Mouse (Mus musculus) forebrain, embryonic 11.5 days (tissue): ENCODE measurements at regions not wholly inside any gene's neighbourhood (a gene's known extent, or its start where the extent isn't known, plus 50 kb on each side); places are given as distances from the start of the nearest gene placed in this dataset.

Experiments
- ATAC-seq: fragments of 200-750 bp; cut with Nextera tagmentation; replicated peaks from 2 replicates; pipeline ENCODE4 v1.8.0; 2017; ENCODE audit warnings: moderate TSS enrichment; ENCODE audit not compliant: low FRiP score
- DNase-seq: peaks from one replicate; pipeline ENCODE4 v3.0.0-alpha.2; 2017; ENCODE audit warnings: low spot score
- H3K27ac ChIP-seq: fragments of 300-500 bp; sonication (generic); 2 replicates; pipeline ENCODE4 v1.5.1; 2014; ENCODE audit warnings: low read depth, low read length
- H3K27me3 ChIP-seq: fragments of 300-500 bp; sonication (generic); 2 replicates; pipeline ENCODE4 v1.6.1; 2014; ENCODE audit warnings: mild to moderate bottlenecking, low read length, mixed read lengths; ENCODE audit not compliant: control insufficient read depth, insufficient read depth
- H3K36me3 ChIP-seq: fragments of 300-500 bp; sonication (generic); 2 replicates; pipeline ENCODE4 v1.6.1; 2014; ENCODE audit warnings: mild to moderate bottlenecking, low read length, moderate library complexity, mixed read lengths; ENCODE audit not compliant: control insufficient read depth, insufficient read depth
- H3K4me1 ChIP-seq: fragments of 300-500 bp; sonication (generic); replicated peaks from 2 replicates; pipeline ENCODE4 v1.6.1; 2014; ENCODE audit warnings: low read length, mixed read lengths; ENCODE audit not compliant: control insufficient read depth, insufficient read depth
- H3K4me2 ChIP-seq: fragments of 300-500 bp; sonication (generic); 2 replicates; pipeline ENCODE4 v1.6.1; 2014; ENCODE audit warnings: low read depth, mild to moderate bottlenecking, low read length, moderate library complexity, mixed read lengths; ENCODE audit not compliant: severe bottlenecking
- H3K4me3 ChIP-seq: fragments of 300-500 bp; sonication (generic); 2 replicates; pipeline ENCODE4 v1.5.1; 2014; ENCODE audit warnings: low read depth, low read length
- H3K9ac ChIP-seq: fragments of 300-500 bp; sonication (generic); 2 replicates; pipeline ENCODE4 v1.6.1; 2014; ENCODE audit warnings: low read length
- H3K9me3 ChIP-seq: fragments of 300-500 bp; sonication (generic); 2 replicates; pipeline ENCODE4 v1.6.1; 2016; ENCODE audit warnings: low read length, mixed read lengths; ENCODE audit not compliant: control insufficient read depth
- whole genome bisulfite sequencing: fragments of 180-500 bp; shearing (Covaris S2); extraction: QIAGEN DNeasy Blood & Tissue Kit; methylation state at CpG from one replicate; pipeline ENCODE4 v1.1.7; 2014; 5-methylcytosine and 5-hydroxymethylcytosine counted together

GRCm38 (mm10) chr8:109012655-109013054 lies 481.2 kb upstream of the Pmfbp1 start:
- H3K9ac ChIP-seq, result no peak overlapping the region
- no peak for DNase-seq

GRCm38 (mm10) chr8:109013577-109013976 lies 480.2 kb upstream of the Pmfbp1 start:
- 57% methylated on average over 7 of the region's 7 CpGs for WGBS
- no peak for ATAC-seq
- no peak overlapping the region for H3K27ac ChIP-seq

More at GRCm38 (mm10) chr8:109012655-109013054, 481.2 kb upstream of the Pmfbp1 start:
- ATAC-seq, result no peak
- no peak overlapping the region for H3K27ac ChIP-seq
- 27% methylated on average over 8 of the region's 8 CpGs for WGBS
- no peaks in the 10 kb centered on the region for H3K9me3 ChIP-seq
- no peaks in the 10 kb centered on the region for H3K36me3 ChIP-seq
- H3K4me2 ChIP-seq, result no peak overlapping the region
- H3K27me3 ChIP-seq, result no peaks in the 10 kb centered on the region
- H3K4me1 ChIP-seq, result 0 out of 2 replicates have a peak, but pooled peaks cover 3% of the 10 kb centered on the region
- H3K4me3 ChIP-seq, result no peak overlapping the region

GRCm38 (mm10) chr8:109014746-109015145 lies 479.1 kb upstream of the Pmfbp1 start:
- no peaks in the 10 kb centered on the region for H3K9me3 ChIP-seq
- 0 out of 2 replicates have a peak, but pooled peaks cover 3% of the 10 kb centered on the region for H3K4me1 ChIP-seq
- H3K36me3 ChIP-seq, result no peaks in the 10 kb centered on the region
- ATAC-seq (no peak), DNase-seq (peak; percentile 70)
- H3K27me3 ChIP-seq, result no peaks in the 10 kb centered on the region
- H3K4me2 ChIP-seq, result no peak overlapping the region
- no peak overlapping the region for H3K9ac ChIP-seq
- 71% methylated on average over 7 of the region's 7 CpGs for WGBS
- no peak overlapping the region for H3K27ac ChIP-seq
- H3K4me3 ChIP-seq, result no peak overlapping the region

More at GRCm38 (mm10) chr8:109013577-109013976, 480.2 kb upstream of the Pmfbp1 start:
- Histone ChIP-seq H3K9ac (no peak overlapping the region), H3K36me3 (no peaks in the 10 kb centered on the region), H3K27me3 (no peaks in the 10 kb centered on the region), H3K4me3 (no peak overlapping the region), H3K4me2 (no peak overlapping the region), H3K4me1 (0 out of 2 replicates have a peak, but pooled peaks cover 3% of the 10 kb centered on the region), H3K9me3 (no peaks in the 10 kb centered on the region)
- DNase-seq, result no peak

GRCm38 (mm10) chr8:109019565-109019964 lies 474.3 kb upstream of the Pmfbp1 start:
- no peaks in the 10 kb centered on the region for H3K36me3 ChIP-seq
- no peaks in the 10 kb centered on the region for H3K9me3 ChIP-seq
- H3K4me1 ChIP-seq, result no peaks in the 10 kb centered on the region
- no peaks in the 10 kb centered on the region for H3K27me3 ChIP-seq
- ATAC-seq (no peak), DNase-seq (no peak)
- H3K27ac ChIP-seq, result no peak overlapping the region
- H3K9ac ChIP-seq, result no peak overlapping the region
- WGBS, result 84% methylated on average over 7 of the region's 7 CpGs
- H3K4me3 ChIP-seq, result no peak overlapping the region
- no peak overlapping the region for H3K4me2 ChIP-seq

- Histone ChIP-seq H3K27me3 (no peaks in the 10 kb centered on the region), H3K4me2 (no peak overlapping the region), H3K27ac (no peak overlapping the region), H3K36me3 (no peaks in the 10 kb centered on the region), H3K9ac (no peak overlapping the region), H3K4me3 (no peak overlapping the region), H3K4me1 (no peaks in the 10 kb centered on the region), H3K9me3 (no peaks in the 10 kb centered on the region)
- ATAC-seq (no peak), DNase-seq (no peak)
- WGBS, result 91% methylated on average over 4 of the region's 4 CpGs
Observed at GRCm38 (mm10) chr8:109020102-109020501, 473.7 kb upstream of the Pmfbp1 start.

GRCm38 (mm10) chr8:109027923-109028322 lies 465.9 kb upstream of the Pmfbp1 start:
- Histone ChIP-seq H3K9ac (no peak overlapping the region), H3K4me3 (no peak overlapping the region), H3K4me2 (no peak overlapping the region), H3K27ac (no peak overlapping the region), H3K9me3 (no peaks in the 10 kb centered on the region), H3K27me3 (no peaks in the 10 kb centered on the region), H3K4me1 (no peaks in the 10 kb centered on the region), H3K36me3 (no peaks in the 10 kb centered on the region)
- ATAC-seq, result no peak
- DNase-seq, result no peak
- 94% methylated on average over 8 of the region's 8 CpGs for WGBS

- no peak overlapping the region for H3K9ac ChIP-seq
- DNase-seq, result no peak
- H3K27ac ChIP-seq, result no peak overlapping the region
- ATAC-seq, result no peak
- no peaks in the 10 kb centered on the region for H3K27me3 ChIP-seq
- H3K9me3 ChIP-seq, result peaks cover 5% of the 10 kb centered on the region; the same call in 1 of the 2 replicates
- H3K4me2 ChIP-seq, result no peak overlapping the region
- WGBS, result 91% methylated on average over 4 of the region's 4 CpGs
- no peaks in the 10 kb centered on the region for H3K4me1 ChIP-seq
- no peak overlapping the region for H3K4me3 ChIP-seq
- H3K36me3 ChIP-seq, result no peaks in the 10 kb centered on the region
Observed at GRCm38 (mm10) chr8:109053608-109054007, 440.2 kb upstream of the Pmfbp1 start.

GRCm38 (mm10) chr8:109059152-109059551 lies 434.7 kb upstream of the Pmfbp1 start:
- no peak for DNase-seq
- Histone ChIP-seq H3K27ac (no peak overlapping the region), H3K4me3 (no peak overlapping the region), H3K4me1 (no peaks in the 10 kb centered on the region), H3K36me3 (no peaks in the 10 kb centered on the region), H3K4me2 (no peak overlapping the region), H3K27me3 (no peaks in the 10 kb centered on the region), H3K9ac (no peak overlapping the region), H3K9me3 (no peaks in the 10 kb centered on the region)
- no peak for ATAC-seq
- WGBS, result 81% methylated on average over 5 of the region's 5 CpGs

DNA sequence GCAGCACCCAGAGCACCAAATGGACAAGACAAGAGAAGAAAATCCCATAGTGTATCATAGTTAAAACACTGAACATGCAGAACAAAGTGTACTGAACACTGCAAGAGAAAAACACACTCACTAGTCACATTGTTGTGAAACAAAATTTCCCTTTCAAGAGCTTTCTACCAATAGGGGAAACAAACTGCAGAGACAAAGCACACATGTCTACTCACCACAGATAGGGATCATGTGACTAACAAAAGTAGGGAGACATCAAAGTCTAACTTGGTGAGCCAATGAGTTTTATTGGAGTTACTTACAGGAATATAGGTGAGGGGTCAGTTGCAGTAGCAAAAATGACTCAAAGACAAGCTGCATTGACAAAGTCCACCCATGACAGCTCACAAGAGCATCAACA lies 431.5 kb upstream of the Pmfbp1 start:
- no peaks in the 10 kb centered on the region for H3K4me1 ChIP-seq
- DNase-seq, result no peak

More for the DNA sequence above, 431.5 kb upstream of the Pmfbp1 start:
- ATAC-seq, result no peak
- no peak overlapping the region for H3K4me3 ChIP-seq
- H3K9ac ChIP-seq, result no peak overlapping the region
- H3K4me2 ChIP-seq, result no peak overlapping the region
- H3K9me3 ChIP-seq, result no peaks in the 10 kb centered on the region
- no peaks in the 10 kb centered on the region for H3K27me3 ChIP-seq
- H3K36me3 ChIP-seq, result no peaks in the 10 kb centered on the region
- H3K27ac ChIP-seq, result no peak overlapping the region
